ENCODE assay signal across 17 mouse cellular contexts in the genomic region with DNA sequence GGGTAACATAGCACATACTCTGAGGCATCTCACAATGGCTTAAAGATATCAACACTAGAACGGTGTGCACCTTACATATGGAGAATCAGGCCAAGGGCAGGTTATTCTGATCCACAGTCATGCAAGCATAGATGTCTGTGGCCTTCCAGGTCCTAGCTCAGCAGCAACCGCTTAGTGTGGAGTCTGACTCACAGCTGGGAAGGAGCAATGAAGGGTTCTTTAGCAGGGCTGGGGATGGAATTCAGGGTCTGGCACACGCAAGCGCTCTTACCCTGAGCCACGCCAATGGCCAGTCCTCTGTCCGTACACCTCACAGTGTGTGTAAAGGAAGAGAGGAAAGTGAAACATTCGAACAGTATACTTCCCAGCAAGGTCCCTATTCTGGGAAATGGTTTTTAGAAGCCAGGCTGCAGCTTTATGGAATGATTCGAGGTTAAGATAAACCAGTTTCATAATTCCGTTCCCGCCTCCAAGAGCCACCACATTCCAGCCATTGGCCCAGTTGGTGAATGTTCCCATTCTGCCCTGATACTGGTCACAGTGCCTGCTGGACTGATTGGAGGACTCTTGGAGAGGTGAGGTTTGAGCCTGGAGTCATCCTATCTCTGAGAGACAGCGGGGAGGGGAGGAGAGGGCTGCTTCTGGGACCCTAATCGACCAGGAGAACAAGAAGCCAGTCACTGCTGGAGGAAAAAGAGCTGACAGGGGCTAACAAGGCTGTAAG. TPM values are rescaled to one million over a fixed set of nuclear protein-coding genes. Genes with fewer than 3 reads are reported as not detected.
DNase-seq lines count a peak whose midpoint lies in the region; ATAC-seq lines count a peak whose summit lies in the region.
"Had no signal": no experiment of that assay in that cellular context is flagged by ENCODE, and none has a peak within 500 bp of the region (broad histone marks: within the 10 kb centered on the region; RNA-seq: fewer than 3 reads in every experiment).

A gene (plus strand): TSS at position 133 of the 724 bp plus-strand sequence.

- WGBS in heart, embryonic 13.5 days, result 73% methylated on average over 12 of the region's 12 CpGs

- peak within 1 kb of the TSS; percentile 52; the same call in 1 of the 2 replicates for H3K9ac ChIP-seq in heart, embryonic 13.5 days
- H3K9ac ChIP-seq: lung, embryonic 14.5 days had no signal

- H3K27ac ChIP-seq in heart, embryonic 13.5 days (replicated peaks), result peak within 1 kb of the TSS; percentile 42
- H3K27ac ChIP-seq: kidney, postnatal 0 days had no signal

- peaks cover 37% of the 10 kb centered on the region for H3K4me1 ChIP-seq in heart, embryonic 13.5 days

- no peaks in the 10 kb centered on the region for H3K9me3 ChIP-seq in heart, embryonic 13.5 days

- no peak within 1 kb of the TSS for H3K4me3 ChIP-seq in heart, embryonic 13.5 days
- H3K4me3 ChIP-seq: megakaryocyte, embryonic 14.5 days had no signal

- intact Hi-C loops in heart, postnatal 25 days (cut with DNase I), result no loop called here
- intact Hi-C loops in gastrocnemius, postnatal 36 days (cut with DNase I), result no loop called here

- no peak for ATAC-seq in heart, embryonic 13.5 days (ENCODE audit: extremely low read depth, insufficient number of reproducible peaks, low FRiP score, low TSS enrichment)
- ATAC-seq: activated CD4-positive, CD25-positive, alpha-beta regulatory T cell, adult 4 months; inflammation-experienced regulatory T-cells, adult 6 months had no signal

- no peaks in the 10 kb centered on the region for H3K36me3 ChIP-seq in heart, embryonic 13.5 days

- no peak for DNase-seq in heart, postnatal 25 days (ENCODE audit: low spot score)
- DNase-seq in NIH3T3 (ENCODE audit: low read depth), result peak; percentile 66
- DNase-seq in adrenal gland, postnatal 36 days, result peak; percentile 44 to 55
- DNase-seq in gastrocnemius, postnatal 36 days, result no peak
- no peak for DNase-seq in ovary, adult 18-20 months (ENCODE audit: low spot score)
- no peak for DNase-seq in urinary bladder, postnatal 10 days (ENCODE audit: low spot score)
- no peak for DNase-seq in urinary bladder, postnatal 4 days (ENCODE audit: low spot score in 2 of 2)
- DNase-seq: cerebellum, adult 11 months; left cerebral cortex, postnatal 4 days; lung, embryonic 14.5 days had no signal

- no peaks in the 10 kb centered on the region; the same call in 1 of the 2 replicates for H3K27me3 ChIP-seq in heart, embryonic 13.5 days (replicated peaks)

- no peak within 1 kb of the TSS for H3K4me2 ChIP-seq in heart, embryonic 13.5 days
- H3K4me2 ChIP-seq: lung, embryonic 14.5 days had no signal

RNA-seq across cellular contexts. Expression of the gene that starts here (rescaled TPM):
- 0.06 and 0.15 TPM in 2 replicates for polyA plus RNA-seq in heart, embryonic 13.5 days (2015; fragmentation: Nextera tagmentation; extraction: Ambion mirVana)
- under 1 TPM; 0.67 to 0.86 TPM for total RNA-seq in heart, postnatal 25 days (2021)
- 10 to 100 TPM; 12.9 to 22.4 TPM for total RNA-seq in adrenal gland, postnatal 36 days (2021)
- 10 to 100 TPM; 34.5 to 38.8 TPM for total RNA-seq in gastrocnemius, postnatal 36 days (2021)
- total RNA-seq: common myeloid progenitor, adult 5-6 weeks; left cerebral cortex, postnatal 4 days; MEL had no signal
- polyA plus RNA-seq: activated CD4-positive, CD25-positive, alpha-beta regulatory T cell, adult 4 months had no signal

Comparison
In these comparisons a context has a peak if more than half of its experiments do, and no peak if none do; other contexts are left out.
1. RNA of the gene that starts here (total RNA-seq): 34.5 to 38.8 TPM in gastrocnemius, postnatal 36 days and 12.9 to 22.4 TPM in adrenal gland, postnatal 36 days; 0.67 to 0.86 TPM in heart, postnatal 25 days; every median in the first group is over 4 times any median in the second.
2. DNase-seq: peak in NIH3T3 (single experiment) and adrenal gland, postnatal 36 days (2 of 2); none in heart, postnatal 25 days (single experiment), gastrocnemius, postnatal 36 days (0 of 2), ovary, adult 18-20 months (single experiment), urinary bladder, postnatal 10 days (single experiment) and urinary bladder, postnatal 4 days (0 of 2).